Mouse (Mus musculus) G1E (cell line): ENCODE results near the gene Supv3l1.

ENCODE experiments used
- CTCF ChIP-seq: IDR thresholded peaks from 2 replicates; pipeline ENCODE4 v1.5.1; 2012; ENCODE audit warnings: low read depth, low read length, inconsistent platforms, mixed read lengths
- GATA1 ChIP-seq: IDR thresholded peaks from 2 replicates; pipeline ENCODE4 v1.6.1; 2012; ENCODE audit warnings: borderline replicate concordance, low read length, inconsistent platforms, mixed read lengths
- POLR2AphosphoS5 ChIP-seq: IDR thresholded peaks from 2 replicates; pipeline ENCODE4 v1.6.1; 2012; ENCODE audit warnings: low read depth, low read length, inconsistent platforms; ENCODE audit not compliant: insufficient replicate concordance
- TAL1 ChIP-seq: conservative IDR thresholded peaks from 2 replicates; pipeline ENCODE4 v1.6.1; 2012; ENCODE audit warnings: low read depth, low read length, inconsistent platforms, mixed read lengths

DNA sequence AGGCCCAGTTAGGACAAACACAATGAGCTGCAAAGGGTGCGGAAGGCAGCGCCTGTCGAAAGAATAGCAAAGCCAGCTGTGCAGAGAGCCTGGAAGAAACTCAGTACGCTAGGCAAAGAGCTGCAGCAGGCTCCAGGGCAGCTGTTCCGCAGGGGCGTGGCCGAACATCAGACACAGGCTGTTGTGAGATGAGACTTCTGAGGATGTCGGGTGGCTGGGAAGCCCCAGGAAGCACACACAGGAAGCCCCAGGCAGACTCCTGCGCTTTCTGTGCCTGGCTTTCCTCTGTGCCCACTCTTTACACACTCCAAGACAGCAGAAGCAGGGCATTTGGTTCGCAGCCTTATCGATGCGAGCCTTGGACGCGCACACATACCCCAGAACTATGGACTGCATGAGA lies 44.6 kb downstream of the Supv3l1 start:
- TF ChIP-seq CTCF, result no peak
- no peak for TF ChIP-seq TAL1
- TF ChIP-seq POLR2AphosphoS5, result no peak
- no peak for TF ChIP-seq GATA1
